Mouse (Mus musculus): Measurements from ENCODE around the gene Iqcf1.

DNA sequence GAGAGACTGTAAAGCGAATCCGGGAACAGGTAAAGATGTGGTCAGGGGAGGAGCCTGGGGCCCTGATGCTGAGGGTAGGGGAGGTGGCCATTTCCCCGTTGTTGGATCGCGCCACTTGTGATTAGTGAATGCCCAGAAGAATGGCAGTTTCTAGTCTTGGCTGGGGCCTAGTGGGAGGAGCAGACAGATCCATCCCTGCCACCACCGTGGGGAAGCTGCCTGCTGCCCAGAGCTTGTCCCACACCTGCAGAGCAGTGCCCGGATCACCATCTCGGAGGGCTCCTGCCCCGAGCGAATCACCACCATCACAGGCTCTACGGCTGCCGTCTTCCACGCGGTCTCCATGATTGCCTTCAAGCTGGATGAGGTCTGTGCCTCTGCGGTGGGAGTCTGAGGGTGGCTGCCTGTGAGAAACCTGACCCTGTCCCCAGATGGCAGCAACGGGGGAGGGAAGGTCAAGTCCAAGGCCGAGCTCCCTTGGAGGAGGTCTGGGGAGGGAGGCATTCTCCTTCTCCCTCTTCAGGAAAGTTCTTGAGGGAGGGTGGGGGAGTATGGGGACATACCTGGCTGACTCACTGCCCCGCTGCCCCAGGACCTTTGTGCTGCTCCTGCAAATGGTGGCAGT lies 39.3 kb upstream of the Iqcf1 start:
- TF ChIP-seq HCFC1 (IDR thresholded peaks at IDR 0.05; ENCODE audit: borderline replicate concordance, insufficient read depth, low read length) (no peak), ZNF384 (IDR thresholded peaks at IDR 0.05; ENCODE audit: low read depth, low read length) (no peak), CHD2 (IDR thresholded peaks at IDR 0.05; ENCODE audit: low read depth, low read length) (no peak)
